Mouse (Mus musculus): ENCODE results near the gene Cdk19. TPM values are rescaled to one million over a fixed set of nuclear protein-coding genes. Genes with fewer than 3 reads are reported as not detected.

Gene Cdk19
- total and polyA plus RNA-seq, 3 experiments: 2.8 to 8.2 TPM; not detected in 1

DNA sequence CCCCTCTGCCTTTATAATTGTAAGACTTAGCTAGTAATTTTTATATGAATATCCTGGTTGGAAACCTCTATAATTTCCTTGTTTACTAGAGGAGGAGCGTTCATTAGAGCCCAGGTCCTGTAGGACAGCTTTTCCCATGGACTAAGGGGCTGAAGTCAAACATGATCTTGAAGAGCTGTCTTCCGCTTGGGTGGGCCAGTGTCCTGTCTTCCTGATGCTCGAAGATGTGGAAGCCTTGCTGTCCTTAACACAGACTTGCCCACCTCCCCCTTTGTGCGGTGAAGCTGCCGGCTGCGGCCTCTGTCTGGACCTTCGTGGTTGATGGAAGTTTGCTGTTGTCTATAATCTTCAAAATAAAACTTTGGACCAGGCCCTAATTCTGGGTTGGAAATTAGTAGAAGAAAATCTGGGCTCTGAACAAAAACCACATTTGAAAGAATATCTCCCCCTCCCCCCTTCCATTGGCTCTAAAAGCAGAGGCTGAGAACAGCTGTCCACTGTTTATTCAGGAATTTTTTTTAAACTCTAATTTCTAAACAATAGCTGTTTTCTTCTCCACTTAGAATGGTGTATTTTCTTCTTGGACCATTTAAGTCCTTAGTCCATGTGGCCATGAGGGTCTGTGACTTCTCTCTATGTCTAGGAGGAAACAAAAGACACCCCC lies 184.1 kb downstream of the Cdk19 start:
- DNase-seq (ENCODE audit: low read depth, low spot score): no peak
- Histone ChIP-seq H3K27me3 (ENCODE audit: control insufficient read depth in 1 of 2, insufficient read depth in 2 of 2, low read length in 2 of 2) (no peaks in the 10 kb centered on the region; a peak in 1 of 4 replicates), H3K4me1 (ENCODE audit: control insufficient read depth in 1 of 2, insufficient read depth in 2 of 2, low read length in 2 of 2) (peaks cover 4 to 16% of the 10 kb centered on the region in 2 experiments; a peak in 3 of 4 replicates), H3K79me2 (ENCODE audit: control insufficient read depth, insufficient read depth, low read length, poor library complexity) (no peaks in the 10 kb centered on the region), H3K9me3 (replicated peaks; ENCODE audit: insufficient read depth, low read length) (no peaks in the 10 kb centered on the region), H3K27ac (ENCODE audit: control insufficient read depth, low read depth, low read length) (no peak overlapping the region), H3K4me3 (ENCODE audit: control insufficient read depth in 1 of 2, insufficient read depth in 1 of 2, low read depth in 2 of 2, low read length in 2 of 2) (no peak overlapping the region), H3K9ac (ENCODE audit: control insufficient read depth, low read depth, low read length, poor library complexity, severe bottlenecking) (no peak overlapping the region), H3K36me3 (ENCODE audit: control insufficient read depth in 1 of 2, insufficient read depth in 2 of 2, low read length in 2 of 2) (peaks cover 0 to 10% of the 10 kb centered on the region in 2 experiments; a peak in 2 of 4 replicates)
- TF ChIP-seq ZMIZ1 (IDR thresholded peaks at IDR 0.05; ENCODE audit: low read depth, low read length): no peak
- TF ChIP-seq GABPA (IDR thresholded peaks at IDR 0.05; ENCODE audit: low read depth, low read length): no peak
- TF ChIP-seq GATA1 (IDR thresholded peaks at IDR 0.05; ENCODE audit: low read depth, low read length): no peak
- no peak for TF ChIP-seq NRF1 (IDR thresholded peaks at IDR 0.05; ENCODE audit: insufficient read depth, low read depth, low read length, poor library complexity, severe bottlenecking)
- TF ChIP-seq BHLHE40 (IDR thresholded peaks at IDR 0.05; ENCODE audit: borderline replicate concordance, low read depth, low read length): no peak
- no peak for TF ChIP-seq E2F4 (IDR thresholded peaks at IDR 0.05; ENCODE audit: borderline replicate concordance, low read depth, low read length)
- no peak for TF ChIP-seq POLR2A (IDR thresholded peaks at IDR 0.05; ENCODE audit: control insufficient read depth in 1 of 2, insufficient read depth in 1 of 2, low read depth in 1 of 2, low read length in 2 of 2, poor library complexity in 1 of 2)
- TF ChIP-seq MEF2A (IDR thresholded peaks at IDR 0.05; ENCODE audit: extremely low read depth, insufficient replicate concordance, low read depth, low read length, poor library complexity, severe bottlenecking): no peak
- TF ChIP-seq CHD1 (IDR thresholded peaks at IDR 0.05; ENCODE audit: low read depth, low read length): no peak
- no peak for TF ChIP-seq UBTF (IDR thresholded peaks at IDR 0.05; ENCODE audit: borderline replicate concordance, insufficient read depth, low read depth, low read length)
- no peak for TF ChIP-seq RCOR1 (IDR thresholded peaks at IDR 0.05; ENCODE audit: low read depth, low read length)
- no peak for TF ChIP-seq CHD2 (IDR thresholded peaks at IDR 0.05; ENCODE audit: low read length)
- TF ChIP-seq MYC (IDR thresholded peaks at IDR 0.05; ENCODE audit: low read depth, low read length): no peak
- TF ChIP-seq TBP (IDR thresholded peaks at IDR 0.05; ENCODE audit: low read depth, low read length): no peak
- TF ChIP-seq MXI1 (IDR thresholded peaks at IDR 0.05; ENCODE audit: low read depth, low read length): no peak
- no peak for TF ChIP-seq MAZ (IDR thresholded peaks at IDR 0.05; ENCODE audit: low read depth, low read length)
- TF ChIP-seq CTCF (IDR thresholded peaks at IDR 0.05 in 2 of 3, conservative IDR thresholded peaks at IDR 0.05 in 1 of 3; ENCODE audit: control insufficient read depth in 1 of 3, insufficient read depth in 1 of 3, low read depth in 2 of 3, low read length in 3 of 3, poor library complexity in 1 of 3, severe bottlenecking in 1 of 3): no peak
- no peak for TF ChIP-seq SIN3A (IDR thresholded peaks at IDR 0.05; ENCODE audit: low read length)
